Mouse (Mus musculus): Measurements from ENCODE around the gene Adm. TPM values are rescaled to one million over a fixed set of nuclear protein-coding genes. Genes with fewer than 3 reads are reported as not detected.

Adm gene
- polyA plus RNA-seq, 1 experiment, result 1.4 TPM

DNA sequence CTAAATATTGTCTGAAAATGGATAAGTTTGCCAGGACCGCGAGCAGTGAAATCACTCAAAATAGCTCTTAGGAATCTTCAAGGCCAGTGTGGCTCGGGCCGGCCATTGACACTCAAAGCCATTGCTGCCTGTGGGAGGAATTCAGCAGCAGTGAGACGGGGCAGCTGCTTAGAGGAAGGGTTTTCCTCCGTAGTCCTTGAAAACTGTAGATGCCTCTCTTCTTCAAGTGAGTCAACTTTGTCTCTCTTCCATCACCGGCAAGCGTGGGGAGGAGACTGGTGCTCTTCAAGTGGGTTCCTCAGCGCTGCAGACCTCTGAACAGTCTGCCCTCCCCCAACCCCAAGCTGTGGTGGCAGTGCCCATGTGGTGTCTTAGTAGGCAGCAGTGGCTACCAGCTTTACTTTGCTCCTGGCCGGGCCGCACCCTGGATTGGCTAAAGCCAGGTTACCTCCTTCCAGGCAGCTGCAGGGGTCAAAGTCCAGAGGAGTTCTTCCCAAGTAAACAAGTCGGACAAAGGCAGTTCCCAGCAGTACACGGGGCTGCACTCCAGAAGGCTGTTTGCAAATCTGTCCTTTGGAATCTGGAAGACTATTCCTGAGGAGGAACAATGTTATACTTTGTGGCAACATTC, 21.1 kb downstream of the Adm start:
- TF ChIP-seq CTCF (IDR thresholded peaks at IDR 0.05; ENCODE audit: borderline replicate concordance, extremely low read depth, insufficient read depth, insufficient read length), result no peak
- no peak for TF ChIP-seq POLR2A (IDR thresholded peaks at IDR 0.05; ENCODE audit: borderline replicate concordance, extremely low read depth, insufficient read depth, insufficient read length, poor library complexity, severe bottlenecking)

DNA sequence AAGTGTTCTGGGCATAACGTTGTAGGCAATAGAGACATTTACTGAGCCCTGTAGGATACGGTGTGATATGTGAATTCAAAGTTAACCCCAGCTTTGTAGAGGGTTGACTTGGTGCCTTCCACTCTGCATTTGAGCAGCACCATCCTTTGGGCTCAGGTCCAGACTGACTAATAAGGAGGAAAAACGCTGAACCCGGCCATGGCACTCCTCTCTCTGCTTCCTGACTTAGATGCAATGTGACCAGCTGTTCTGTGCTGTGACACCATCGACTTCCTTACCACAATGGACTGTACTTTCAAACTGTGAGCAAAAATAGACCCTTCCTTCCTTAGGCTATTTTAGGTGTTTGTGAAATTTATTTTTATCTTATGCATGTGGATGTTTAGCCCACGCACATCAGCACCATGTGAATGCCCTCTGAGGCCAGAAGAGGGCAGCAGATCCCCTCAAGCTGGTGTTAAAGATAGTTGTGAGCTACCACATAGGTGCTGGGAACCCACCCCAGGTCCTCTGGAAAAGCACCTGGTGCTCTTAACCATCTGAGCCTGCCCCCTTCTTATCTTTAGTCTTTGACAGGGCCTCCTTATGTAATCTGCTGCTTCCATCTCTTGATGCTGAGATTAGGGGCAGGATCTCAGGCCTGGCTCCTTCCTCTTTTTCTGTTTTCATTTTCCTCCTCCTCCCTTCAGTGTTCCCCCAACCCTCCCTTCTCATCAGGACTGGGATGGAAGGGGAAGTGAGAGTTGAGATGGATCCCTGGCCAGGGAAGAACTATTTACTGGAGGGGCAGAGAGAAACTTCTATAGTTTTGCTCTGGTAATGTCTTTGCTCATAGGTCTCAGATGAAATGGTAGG, 21.9 kb downstream of the Adm start:
- TF ChIP-seq CTCF (IDR thresholded peaks at IDR 0.05; ENCODE audit: borderline replicate concordance, extremely low read depth, insufficient read depth, insufficient read length) (no peak), POLR2A (IDR thresholded peaks at IDR 0.05; ENCODE audit: borderline replicate concordance, extremely low read depth, insufficient read depth, insufficient read length, poor library complexity, severe bottlenecking) (no peak)

More for the DNA sequence above, 21.1 kb downstream of the Adm start:
- DNase-seq (ENCODE audit: low read depth), result no peak

DNA sequence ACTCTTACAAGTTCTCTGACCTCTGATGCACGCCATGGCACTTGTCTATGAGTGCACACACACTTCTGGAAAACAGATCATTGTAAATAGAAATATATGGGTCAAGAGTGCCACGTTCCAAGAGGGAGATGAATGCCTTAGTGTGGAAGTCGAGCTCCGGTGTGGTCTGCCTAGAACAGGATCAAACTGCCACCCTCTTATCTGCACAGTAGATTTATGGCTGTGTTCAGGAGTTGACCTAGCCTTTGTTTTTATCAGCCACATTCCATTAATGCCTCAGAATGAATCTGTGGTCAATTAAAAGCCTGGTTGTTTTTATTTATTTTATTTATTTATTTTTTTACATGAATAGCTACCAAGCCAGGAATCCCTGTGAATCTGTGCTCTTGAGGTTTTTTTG, 23.0 kb downstream of the Adm start:
- no peak for DNase-seq (ENCODE audit: low read depth)
- no peak for TF ChIP-seq CTCF (IDR thresholded peaks at IDR 0.05; ENCODE audit: borderline replicate concordance, extremely low read depth, insufficient read depth, insufficient read length)
- TF ChIP-seq POLR2A (IDR thresholded peaks at IDR 0.05; ENCODE audit: borderline replicate concordance, extremely low read depth, insufficient read depth, insufficient read length, poor library complexity, severe bottlenecking), result no peak

More for the DNA sequence above, 21.9 kb downstream of the Adm start:
- DNase-seq (ENCODE audit: low read depth), result no peak

DNA sequence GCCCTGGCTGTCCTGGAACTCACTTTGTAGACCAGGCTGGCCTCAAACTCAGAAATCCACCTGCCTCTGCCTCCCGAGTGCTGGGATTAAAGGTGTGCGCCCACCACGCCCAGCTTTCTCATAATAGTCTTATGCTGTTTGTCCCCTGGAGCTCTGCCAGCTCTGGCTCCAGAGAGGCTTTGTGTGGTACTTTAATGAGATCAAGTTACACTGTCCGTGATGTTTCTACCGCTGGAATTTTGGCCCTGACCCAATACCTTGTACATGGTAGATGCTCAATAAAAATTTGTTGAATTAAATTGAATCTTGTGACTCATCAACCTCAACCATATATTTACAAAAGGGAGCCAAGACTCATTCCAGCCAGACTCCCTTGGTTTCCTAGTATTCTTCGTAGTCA, 23.6 kb downstream of the Adm start:
- no peak for DNase-seq (ENCODE audit: low read depth)
- TF ChIP-seq POLR2A (IDR thresholded peaks at IDR 0.05; ENCODE audit: borderline replicate concordance, extremely low read depth, insufficient read depth, insufficient read length, poor library complexity, severe bottlenecking), result no peak

DNA sequence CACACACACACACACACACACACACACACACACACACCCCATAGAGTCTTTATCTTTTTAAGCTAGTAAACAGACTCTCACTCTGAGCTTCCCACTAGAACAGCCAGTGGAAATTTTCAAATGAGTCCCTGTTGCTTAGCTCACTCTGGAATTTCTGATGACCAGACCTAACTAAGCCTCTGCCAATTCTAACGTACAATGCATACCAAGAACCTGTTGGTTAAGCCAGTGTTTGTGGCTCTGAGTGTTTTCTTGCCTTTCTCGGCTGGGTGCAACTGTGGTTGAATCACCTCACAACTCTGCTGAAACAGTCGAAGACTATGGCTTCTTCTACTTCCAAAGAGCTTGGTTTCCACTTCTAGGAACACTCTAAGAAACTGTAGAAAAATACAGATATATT, 27.8 kb downstream of the Adm start:
- TF ChIP-seq POLR2A (IDR thresholded peaks at IDR 0.05; ENCODE audit: borderline replicate concordance, extremely low read depth, insufficient read depth, insufficient read length, poor library complexity, severe bottlenecking), result no peak
- no peak for TF ChIP-seq CTCF (IDR thresholded peaks at IDR 0.05; ENCODE audit: borderline replicate concordance, extremely low read depth, insufficient read depth, insufficient read length)
- no peak for DNase-seq (ENCODE audit: low read depth)

DNA sequence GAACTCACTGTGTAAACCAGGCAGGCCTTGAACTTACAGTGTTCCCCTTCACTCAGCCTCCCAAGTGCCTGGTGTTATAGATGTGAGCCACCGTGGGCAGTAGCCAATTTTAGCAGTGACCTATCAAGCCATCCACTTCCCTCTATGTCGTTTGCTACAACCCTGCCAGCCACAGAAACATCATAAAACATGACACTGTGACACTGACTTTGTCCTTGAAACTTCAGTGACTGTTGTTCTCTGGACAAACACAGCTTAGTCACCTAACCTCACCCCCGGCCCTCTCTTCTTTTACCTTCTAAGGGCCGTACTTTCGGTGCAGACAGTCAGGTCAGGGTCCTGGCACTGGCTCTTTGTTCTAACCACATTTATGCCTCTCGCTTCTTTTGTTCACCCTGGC, 28.5 kb downstream of the Adm start:
- DNase-seq (ENCODE audit: low read depth), result no peak
- no peak for TF ChIP-seq CTCF (IDR thresholded peaks at IDR 0.05; ENCODE audit: borderline replicate concordance, extremely low read depth, insufficient read depth, insufficient read length)

DNA sequence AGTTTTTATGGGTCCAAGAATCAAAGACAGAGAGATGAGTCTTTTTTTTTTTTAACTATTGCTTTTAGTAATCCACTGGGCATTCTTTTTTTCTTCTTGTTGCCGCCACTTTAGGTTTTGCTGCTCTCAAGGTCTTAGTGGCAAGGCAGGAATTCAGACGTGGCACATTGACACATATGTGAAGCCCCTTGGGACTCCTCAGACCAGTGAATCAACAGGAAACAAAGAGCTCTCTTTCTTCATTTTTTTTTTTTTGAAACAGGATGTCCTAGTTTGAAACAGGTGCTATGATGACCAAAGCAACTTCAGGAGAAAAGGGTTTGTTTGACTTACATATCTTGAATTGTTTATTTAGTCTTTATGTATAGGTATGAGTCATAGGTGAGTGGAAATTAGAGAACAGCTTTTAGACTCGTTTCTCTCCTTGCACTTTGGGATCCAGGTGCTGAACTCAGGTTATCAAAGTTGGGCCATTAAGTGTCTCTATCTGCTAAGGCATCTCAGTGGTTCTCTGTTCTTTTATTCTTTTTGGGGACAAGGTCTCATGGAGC, 31.0 kb downstream of the Adm start:
- no peak for DNase-seq (ENCODE audit: low read depth)

DNA sequence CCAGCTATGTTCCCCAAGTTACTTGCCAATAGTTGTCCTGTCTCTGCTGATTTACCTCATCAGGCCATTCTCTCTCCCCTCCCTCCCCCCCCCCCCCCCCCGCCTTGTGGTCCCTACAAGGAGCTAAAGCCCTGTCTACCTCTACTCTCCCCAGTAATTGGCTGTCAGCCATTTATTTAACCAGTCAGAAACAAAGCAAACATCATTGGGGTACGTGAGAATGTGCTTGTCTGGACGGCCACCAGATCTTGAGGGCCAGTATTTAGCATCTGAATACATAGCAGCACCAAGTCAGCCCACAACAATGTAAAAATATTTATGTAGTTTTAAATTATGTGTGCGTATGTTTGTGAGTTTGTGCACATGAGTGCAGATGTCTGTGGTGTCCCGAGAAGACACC, 39.1 kb downstream of the Adm start:
- no peak for TF ChIP-seq POLR2A (IDR thresholded peaks at IDR 0.05; ENCODE audit: borderline replicate concordance, extremely low read depth, insufficient read depth, insufficient read length, poor library complexity, severe bottlenecking)
- TF ChIP-seq CTCF (IDR thresholded peaks at IDR 0.05; ENCODE audit: borderline replicate concordance, extremely low read depth, insufficient read depth, insufficient read length), result no peak
- DNase-seq (ENCODE audit: low read depth), result peak; percentile 57

More for the DNA sequence above, 31.0 kb downstream of the Adm start:
- TF ChIP-seq POLR2A (IDR thresholded peaks at IDR 0.05; ENCODE audit: borderline replicate concordance, extremely low read depth, insufficient read depth, insufficient read length, poor library complexity, severe bottlenecking), result no peak
- TF ChIP-seq CTCF (IDR thresholded peaks at IDR 0.05; ENCODE audit: borderline replicate concordance, extremely low read depth, insufficient read depth, insufficient read length), result no peak

DNA sequence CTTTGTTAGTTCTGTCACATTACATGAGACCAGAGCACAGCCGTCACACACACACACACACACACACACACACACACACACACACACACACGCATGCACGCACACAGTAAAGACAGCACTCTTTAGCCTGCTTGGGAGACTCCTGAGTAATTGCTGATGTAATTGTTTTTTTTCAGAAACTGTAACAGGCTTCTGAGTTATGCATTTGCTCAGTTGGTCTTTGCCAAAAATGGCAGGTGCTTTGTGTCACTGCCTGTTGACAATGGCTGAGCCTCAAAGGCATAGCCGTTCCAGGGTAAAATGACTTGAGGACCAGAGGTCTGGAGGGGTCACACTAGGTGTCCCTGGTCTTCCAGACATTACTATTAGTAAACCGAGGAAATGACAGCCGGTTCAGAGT, 40.8 kb downstream of the Adm start:
- TF ChIP-seq CTCF (IDR thresholded peaks at IDR 0.05; ENCODE audit: borderline replicate concordance, extremely low read depth, insufficient read depth, insufficient read length) (no peak), POLR2A (IDR thresholded peaks at IDR 0.05; ENCODE audit: borderline replicate concordance, extremely low read depth, insufficient read depth, insufficient read length, poor library complexity, severe bottlenecking) (no peak)
- peak; percentile 47 for DNase-seq (ENCODE audit: low read depth)

DNA sequence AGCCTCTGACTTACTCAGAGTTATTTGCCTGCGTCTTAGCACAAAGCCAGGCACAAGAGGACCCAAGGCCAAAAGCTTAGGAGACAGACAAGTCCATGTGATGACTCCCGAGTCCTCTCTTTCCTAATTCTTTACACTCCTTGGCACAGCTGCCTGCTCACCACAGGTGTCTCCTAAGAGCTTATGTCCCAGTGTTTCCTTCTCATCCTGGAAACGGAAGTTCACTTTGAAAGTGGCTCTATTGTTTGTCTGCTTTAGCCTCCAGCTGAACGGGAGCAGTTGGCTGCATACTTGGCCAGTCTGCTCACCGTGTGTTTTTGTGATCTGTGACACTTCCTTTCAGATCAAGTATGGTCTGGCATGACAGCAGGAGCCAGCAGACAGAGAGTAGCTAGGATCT, 41.3 kb downstream of the Adm start:
- DNase-seq (ENCODE audit: low read depth), result peak; percentile 46
- TF ChIP-seq POLR2A (IDR thresholded peaks at IDR 0.05; ENCODE audit: borderline replicate concordance, extremely low read depth, insufficient read depth, insufficient read length, poor library complexity, severe bottlenecking) (no peak), CTCF (IDR thresholded peaks at IDR 0.05; ENCODE audit: borderline replicate concordance, extremely low read depth, insufficient read depth, insufficient read length) (no peak)

DNA sequence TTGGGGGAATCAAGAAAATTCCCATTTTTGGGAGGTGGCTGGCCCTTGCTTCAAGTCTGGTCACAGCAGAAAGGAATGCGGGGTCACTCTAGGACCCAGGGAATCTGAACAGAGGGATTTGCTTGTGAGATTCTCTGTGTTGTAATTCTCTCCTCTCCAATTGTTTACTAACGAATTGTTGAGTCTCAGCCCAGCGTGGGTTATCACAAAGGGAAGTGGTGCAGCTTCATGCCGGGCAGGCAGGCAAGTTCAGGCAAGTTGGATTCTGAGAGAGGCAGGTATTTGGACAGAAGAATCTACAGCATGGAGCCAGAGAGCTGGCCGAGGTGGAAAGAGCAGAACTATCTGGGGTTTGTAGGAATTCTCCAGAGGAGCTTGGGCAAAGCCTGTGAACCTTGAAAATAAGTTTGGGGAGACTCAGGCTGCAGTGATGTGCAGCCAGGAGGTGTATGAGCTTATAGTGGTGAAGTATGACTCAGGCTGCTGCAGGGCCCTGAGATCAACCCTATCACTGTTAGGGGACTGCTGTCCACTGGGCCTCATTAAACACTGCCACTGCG, 43.7 kb downstream of the Adm start:
- TF ChIP-seq CTCF (IDR thresholded peaks at IDR 0.05; ENCODE audit: borderline replicate concordance, extremely low read depth, insufficient read depth, insufficient read length), result no peak
- TF ChIP-seq POLR2A (IDR thresholded peaks at IDR 0.05; ENCODE audit: borderline replicate concordance, extremely low read depth, insufficient read depth, insufficient read length, poor library complexity, severe bottlenecking), result no peak
- no peak for DNase-seq (ENCODE audit: low read depth)

Other genes starting within 250 kb of the Adm start
- 67.9 and 79.0 TPM in 2 replicates for gene Sbf2, start 12.7 kb upstream of the Adm start, polyA plus RNA-seq (2012; rRNA removed)
- 5.3 and 7.6 TPM in 2 replicates for gene Ampd3, start 140.5 kb downstream of the Adm start, polyA plus RNA-seq (2012; rRNA removed)
- gene Rnf141, start 216.8 kb downstream of the Adm start, polyA plus RNA-seq (2012; rRNA removed), result 31.2 and 39.8 TPM in 2 replicates
- gene Lyve1, start 235.6 kb downstream of the Adm start, polyA plus RNA-seq (2012; rRNA removed), result 4.7 and 4.9 TPM in 2 replicates

Measured in brain, embryonic 14.5 days (tissue).